Mouse (Mus musculus) gastrocnemius, postnatal 36 days (tissue): ENCODE measurements around the gene Afm. TPM values are rescaled to one million over a fixed set of nuclear protein-coding genes. Genes with fewer than 3 reads are reported as not detected.

Experiments
- DNase-seq, 2 experiments: peaks; one replicate each; pipeline ENCODE4 v3.0.0; 2022
- intact Hi-C: fragments of 180-260 bp; cut with DNase I; formaldehyde crosslinking; loops from one replicate; pipeline ENCODE4 v1.15.1; 2025
- total RNA-seq, 2 experiments: library from RNA; stranded (reverse); gene quantifications; 2 replicates each; pipeline ENCODE4 v1.2.3; 2021

The Afm gene
- total RNA-seq, 2 experiments from 2014 or later = not detected

GRCm38 (mm10) chr5:90515561-90515960 is 3.2 kb upstream of the Afm start:
- intact Hi-C loops = no loop called here
- DNase-seq = no peak

GRCm38 (mm10) chr5:90551191-90551590 is 32.5 kb downstream of the Afm start:
- DNase-seq = no peak
- intact Hi-C loops = no loop called here

DNA sequence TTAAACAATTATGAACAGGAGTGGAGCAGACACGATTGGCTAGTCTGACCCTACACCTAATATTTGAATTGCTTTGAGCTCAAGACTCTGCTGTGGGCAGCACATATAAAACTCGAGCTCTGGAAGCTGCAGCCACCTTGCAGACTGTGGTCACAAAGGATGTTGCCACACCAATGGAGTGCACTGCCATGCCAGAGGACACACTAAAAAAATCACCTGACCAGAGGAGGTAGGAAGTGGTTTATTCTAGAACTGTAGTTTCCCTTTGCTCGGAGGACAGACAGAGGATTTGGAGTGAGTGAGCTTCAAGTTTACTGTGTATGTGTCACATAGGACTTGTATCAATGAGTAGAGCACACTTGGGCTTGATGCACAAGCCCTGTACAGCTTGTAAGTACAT is 37.3 kb downstream of the Afm start:
- DNase-seq = no peak
- intact Hi-C loops = no loop called here

DNA sequence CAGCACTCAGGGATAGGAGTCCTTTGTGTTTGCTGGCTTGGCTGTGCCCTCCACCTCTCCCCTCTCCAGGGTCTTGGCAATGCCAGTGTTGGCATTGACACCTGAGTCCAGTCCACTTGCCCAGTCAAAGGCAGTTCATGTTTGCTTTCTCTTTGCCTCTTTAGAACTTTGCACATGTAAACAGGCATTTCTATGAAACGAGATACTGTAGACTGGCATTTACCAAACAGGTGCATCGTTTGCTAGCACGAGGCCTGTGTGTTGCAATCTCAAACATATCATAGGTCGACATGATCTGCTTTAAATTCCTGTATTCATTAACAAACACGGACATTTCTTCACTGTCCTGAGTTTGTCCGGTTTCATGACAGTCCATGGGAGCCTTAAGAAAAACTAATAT is 42.0 kb downstream of the Afm start, which contains the start of gene 5830473C10Rik:
TSS of gene 5830473C10Rik (plus strand) at position 365 of the 400 bp plus-strand sequence.
- intact Hi-C loops = no loop called here
- DNase-seq = no peak

DNA sequence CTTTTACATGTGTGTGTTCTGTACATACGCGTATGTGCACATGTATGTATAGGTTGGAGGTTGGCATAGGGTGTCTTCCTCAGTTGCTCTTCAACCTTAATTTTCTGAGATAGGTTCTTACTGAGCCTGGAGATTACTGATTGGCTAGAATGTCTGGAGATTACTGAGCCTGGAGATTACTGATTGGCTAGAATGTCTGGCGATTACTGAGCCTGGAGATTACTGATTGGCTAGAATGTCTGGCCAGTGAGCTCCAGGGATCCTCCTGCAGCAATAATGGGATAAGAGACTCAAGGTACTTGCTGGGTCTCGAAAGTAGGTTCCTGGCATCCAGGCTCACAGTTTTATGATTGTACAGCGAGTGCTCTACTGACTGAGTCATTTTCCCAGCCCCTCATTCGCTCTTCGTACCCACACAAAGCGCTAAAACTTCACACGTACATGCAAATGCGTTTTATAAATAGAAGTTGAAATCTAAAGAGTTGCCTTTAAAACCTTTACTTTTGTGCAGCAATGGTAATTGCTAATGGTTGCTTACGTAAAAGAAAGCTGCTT is 43.1 kb downstream of the Afm start:
- intact Hi-C loops = no loop called here
- no peak for DNase-seq

DNA sequence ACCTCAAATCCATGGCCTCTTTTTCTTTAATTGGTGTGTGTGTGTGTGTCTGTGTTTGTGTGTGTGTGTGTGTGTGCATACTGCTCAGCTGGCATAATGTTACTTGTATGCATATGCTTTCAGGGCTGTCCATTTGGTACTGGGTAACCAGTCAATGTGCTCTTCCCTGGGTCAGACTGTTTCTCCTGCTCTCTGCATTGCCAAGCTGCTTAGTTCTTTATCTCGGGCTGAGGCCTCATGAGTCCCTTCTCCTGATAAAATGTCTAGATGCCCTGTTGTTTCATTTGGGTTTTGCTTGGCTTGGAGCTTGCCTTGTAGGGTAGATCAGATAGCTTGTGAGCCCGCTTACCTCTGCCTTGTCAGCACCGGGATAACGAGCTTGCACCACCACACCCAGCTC is 44.1 kb downstream of the Afm start:
- intact Hi-C loops = no loop called here
- no peak for DNase-seq

GRCm38 (mm10) chr5:90564161-90564560 is 45.4 kb downstream of the Afm start:
- no peak for DNase-seq
- intact Hi-C loops = no loop called here

GRCm38 (mm10) chr5:90565205-90565604 is 46.5 kb downstream of the Afm start:
- DNase-seq = no peak
- intact Hi-C loops = no loop called here

DNA sequence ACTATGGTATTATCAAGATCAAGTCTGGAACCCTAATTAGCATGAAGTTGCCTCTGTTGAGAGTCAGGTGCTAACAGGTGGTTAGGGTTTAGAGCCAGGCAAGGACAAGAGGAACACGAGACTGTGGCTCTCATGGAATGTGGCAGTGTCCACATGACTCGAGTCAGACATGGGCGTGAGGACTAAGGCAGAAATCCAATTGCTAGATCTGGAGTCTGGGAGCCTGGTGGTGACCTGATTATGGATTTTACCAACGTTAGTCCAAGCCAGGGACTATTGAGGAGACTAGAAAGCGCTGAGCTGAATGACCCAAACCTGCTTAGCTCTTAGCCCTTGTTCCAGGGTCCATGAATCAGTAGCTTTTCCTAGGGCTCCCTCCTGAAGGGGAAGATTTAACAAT is 49.1 kb downstream of the Afm start:
- intact Hi-C loops = no loop called here
- DNase-seq = no peak

DNA sequence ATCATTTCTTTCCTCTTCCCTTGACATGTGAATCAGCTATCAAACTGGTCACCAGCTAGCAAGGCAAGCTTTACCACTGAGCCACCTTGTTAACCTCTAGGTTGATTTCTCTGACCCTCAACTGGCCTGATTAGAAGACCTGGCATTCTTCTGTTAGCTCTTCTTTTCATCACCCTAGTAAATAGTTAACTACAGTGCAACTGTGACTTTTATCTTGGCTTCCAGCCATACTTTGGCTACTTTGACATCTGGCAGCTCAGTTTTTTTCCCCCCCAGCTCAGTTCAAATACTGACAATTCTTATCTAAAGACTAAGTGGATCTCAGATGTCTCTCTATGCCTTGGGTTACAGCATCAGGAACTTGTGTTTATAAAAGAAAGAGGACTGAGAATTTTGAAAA is 49.6 kb downstream of the Afm start:
- DNase-seq = no peak
- intact Hi-C loops = no loop called here

GRCm38 (mm10) chr5:90571216-90571615 is 52.5 kb downstream of the Afm start:
- DNase-seq = no peak
- intact Hi-C loops = no loop called here

DNA sequence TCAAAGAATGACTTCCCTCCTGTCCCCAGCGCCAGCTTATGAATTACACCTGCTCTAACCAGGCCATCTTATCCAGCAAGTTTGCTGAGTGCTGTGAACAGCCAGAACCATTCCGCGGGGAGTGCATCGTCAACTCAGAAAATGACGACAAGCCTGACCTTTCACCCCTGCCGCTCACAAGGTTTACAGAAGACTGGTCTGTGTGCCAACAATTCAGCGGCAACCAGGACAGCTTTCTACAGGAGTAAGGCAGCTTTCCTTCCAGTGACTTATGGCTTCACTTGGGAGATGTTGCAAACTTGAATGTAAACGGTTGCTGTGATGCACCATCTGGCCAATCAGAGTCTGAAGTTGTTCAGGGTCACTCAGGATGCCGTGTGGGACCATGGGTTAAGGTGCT is 59.0 kb downstream of the Afm start:
- intact Hi-C loops = no loop called here
- no peak for DNase-seq

- intact Hi-C loops = no loop called here
- DNase-seq = no peak
Observed at GRCm38 (mm10) chr5:90579556-90579955, 60.8 kb downstream of the Afm start.

GRCm38 (mm10) chr5:90582179-90582578 is 63.4 kb downstream of the Afm start:
- intact Hi-C loops = no loop called here
- no peak for DNase-seq

DNA sequence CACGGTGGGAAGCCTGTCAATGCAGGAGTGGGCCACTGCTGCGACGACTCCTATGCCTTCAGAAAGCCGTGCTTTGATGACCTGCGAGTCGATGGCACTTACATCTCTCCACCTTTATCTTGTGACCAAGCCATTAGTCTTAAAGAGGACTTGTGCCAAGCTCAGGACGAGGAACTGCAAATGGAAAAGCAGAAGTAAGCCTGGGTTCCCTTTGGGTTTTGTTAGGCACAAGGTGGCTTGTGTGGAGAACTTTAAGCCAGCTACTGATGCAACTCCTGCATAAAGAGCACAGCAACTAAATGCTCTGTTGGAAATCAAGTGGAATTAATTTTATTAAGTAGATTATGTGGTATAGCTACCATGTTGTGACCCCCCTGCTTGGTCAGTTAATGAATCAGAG is 66.1 kb downstream of the Afm start:
- no peak for DNase-seq
- intact Hi-C loops = no loop called here

- intact Hi-C loops = no loop called here
- no peak for DNase-seq
Observed at GRCm38 (mm10) chr5:90586511-90586910, 67.8 kb downstream of the Afm start.

DNA sequence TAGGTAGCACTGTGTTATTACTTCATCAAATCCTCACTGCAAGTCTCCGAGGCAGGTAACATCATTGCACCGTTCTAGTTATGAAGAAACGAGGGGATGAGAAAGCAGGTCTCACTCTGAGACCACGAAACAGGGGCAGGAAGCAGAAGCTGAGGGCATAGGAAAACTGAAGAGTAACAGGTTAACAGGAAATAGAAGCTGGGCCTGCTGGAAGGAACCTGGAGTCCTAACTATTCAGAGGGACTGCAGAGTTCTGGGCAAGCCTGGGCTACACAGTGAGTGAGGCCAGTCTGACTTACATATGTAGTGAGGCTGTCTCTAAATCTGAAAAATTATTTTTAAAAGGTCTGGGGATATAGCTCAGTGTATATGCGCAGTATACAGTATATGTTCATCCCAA is 69.4 kb downstream of the Afm start:
- DNase-seq = no peak
- intact Hi-C loops = no loop called here

DNA sequence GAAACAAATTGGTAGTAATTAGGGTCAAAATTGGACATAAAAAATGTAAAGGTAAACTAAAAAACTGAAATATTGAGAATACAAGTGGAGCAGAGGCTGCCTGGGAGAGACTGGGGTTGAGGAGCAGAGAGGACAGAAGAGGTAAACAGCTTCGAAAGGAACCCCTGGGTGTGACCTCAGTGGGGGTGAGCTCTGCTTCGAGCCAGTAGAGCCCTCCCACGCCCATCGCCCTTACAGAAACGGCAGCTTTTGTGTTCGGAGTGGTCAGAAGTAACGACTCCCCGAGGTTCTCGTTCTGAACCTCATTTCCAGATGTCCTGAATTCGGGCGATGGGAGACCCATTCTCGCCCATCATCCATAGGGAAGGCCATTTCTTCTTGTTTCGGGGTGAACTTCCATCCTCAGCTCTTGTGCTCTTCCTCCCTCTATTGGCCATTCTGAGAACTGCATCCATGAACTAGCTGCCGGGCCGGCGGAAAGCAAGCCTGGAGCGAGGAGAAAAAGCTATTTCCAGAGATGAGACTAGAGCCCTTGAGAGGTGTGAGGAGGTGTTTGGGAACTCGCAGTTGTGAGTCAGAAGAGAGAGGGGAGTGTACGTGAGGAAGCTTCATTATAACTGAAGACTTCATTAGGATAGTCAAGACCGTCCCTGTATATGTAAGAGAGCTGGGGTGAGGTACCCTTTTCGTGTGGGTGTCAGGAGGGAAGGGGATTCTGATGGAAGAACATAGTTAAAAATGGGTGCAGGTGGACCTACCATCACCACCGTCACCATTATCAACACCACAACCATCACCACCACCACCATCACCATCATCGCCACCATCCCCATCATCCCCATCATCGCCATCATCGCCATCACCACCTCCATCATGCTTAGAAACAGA is 70.2 kb downstream of the Afm start:
- peak; percentile 16 to 35 for DNase-seq
- intact Hi-C loops = no loop called here

DNA sequence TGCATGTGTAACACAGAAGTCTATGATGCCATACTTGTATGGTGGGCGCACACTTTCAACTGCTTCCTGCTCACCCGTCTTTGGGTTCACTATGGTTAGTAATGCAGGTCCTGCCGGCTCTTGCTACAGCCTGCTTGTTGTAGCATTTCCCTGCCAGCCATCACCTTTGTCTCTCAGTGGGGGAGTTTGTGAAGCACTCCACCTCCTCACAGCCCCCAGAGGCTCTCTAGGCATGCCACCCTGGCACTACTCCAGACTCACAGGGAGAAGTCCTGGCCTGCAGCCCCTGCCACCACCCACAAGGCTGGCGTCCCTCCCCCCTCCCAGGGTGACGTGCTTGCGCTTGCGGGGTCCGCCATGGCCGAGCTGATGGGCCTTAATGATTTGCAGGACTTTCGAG is 71.9 kb downstream of the Afm start:
- intact Hi-C loops = no loop called here
- no peak for DNase-seq

DNA sequence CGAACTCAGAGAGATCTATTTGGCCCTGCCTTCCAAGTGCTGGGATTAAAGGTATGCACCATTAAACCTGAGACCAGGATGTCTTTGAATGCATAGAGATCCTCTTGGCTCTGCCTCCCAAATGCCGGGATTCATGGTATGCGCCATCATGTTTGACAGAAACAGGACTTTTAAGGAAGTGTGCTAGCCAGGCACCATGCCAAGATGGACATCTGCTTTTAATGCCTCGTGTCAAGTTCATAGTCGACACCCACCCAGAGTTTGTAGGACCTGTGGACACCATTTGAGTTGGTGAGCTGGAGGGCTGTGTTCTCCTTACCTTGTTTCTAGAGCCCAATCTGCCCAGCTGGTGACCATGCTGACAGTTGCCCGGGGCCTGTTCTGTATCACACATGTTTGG is 73.2 kb downstream of the Afm start:
- intact Hi-C loops = no loop called here
- no peak for DNase-seq

DNA sequence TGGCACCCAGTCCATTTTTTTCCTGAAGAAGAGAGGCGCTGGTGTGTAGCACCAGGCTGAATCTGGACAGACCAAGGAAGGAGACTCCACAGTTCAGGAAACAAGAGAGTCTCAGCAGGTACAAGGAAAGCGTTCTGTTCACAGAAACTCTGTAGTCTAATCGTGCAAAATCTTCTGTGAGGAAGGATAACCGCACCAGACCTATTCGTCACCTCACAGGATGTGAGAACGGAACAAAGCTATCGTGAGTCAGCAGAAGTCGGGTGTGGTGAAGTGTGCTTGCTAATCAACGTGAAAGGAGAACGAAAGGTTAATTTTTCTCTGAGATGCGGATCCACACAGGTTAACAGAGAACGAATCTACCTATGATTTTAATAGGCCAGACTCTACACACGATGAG is 76.2 kb downstream of the Afm start:
- intact Hi-C loops = loop anchor here (5.0 kb wide), 1 partner anchor 378 kb away; no protein-coding TSS in a partner anchor
- DNase-seq = no peak

GRCm38 (mm10) chr5:90596155-90596554 is 77.4 kb downstream of the Afm start:
- DNase-seq = no peak
- intact Hi-C loops = loop anchor here (5.0 kb wide), 1 partner anchor 379 kb away; no protein-coding TSS in a partner anchor
